Mouse (Mus musculus): Measurements from ENCODE around the gene Hspd1. TPM values are rescaled to one million over a fixed set of nuclear protein-coding genes. Genes with fewer than 3 reads are reported as not detected.
"Not testable (repeated sequence)": the region's sequence is repeated elsewhere in the genome, so short reads cannot be mapped to it uniquely, and the experiment has no call there.

Gene Hspd1
- total RNA-seq (2022) = 100 to 1,000 TPM; 158 to 189 (median 168) TPM

DNA sequence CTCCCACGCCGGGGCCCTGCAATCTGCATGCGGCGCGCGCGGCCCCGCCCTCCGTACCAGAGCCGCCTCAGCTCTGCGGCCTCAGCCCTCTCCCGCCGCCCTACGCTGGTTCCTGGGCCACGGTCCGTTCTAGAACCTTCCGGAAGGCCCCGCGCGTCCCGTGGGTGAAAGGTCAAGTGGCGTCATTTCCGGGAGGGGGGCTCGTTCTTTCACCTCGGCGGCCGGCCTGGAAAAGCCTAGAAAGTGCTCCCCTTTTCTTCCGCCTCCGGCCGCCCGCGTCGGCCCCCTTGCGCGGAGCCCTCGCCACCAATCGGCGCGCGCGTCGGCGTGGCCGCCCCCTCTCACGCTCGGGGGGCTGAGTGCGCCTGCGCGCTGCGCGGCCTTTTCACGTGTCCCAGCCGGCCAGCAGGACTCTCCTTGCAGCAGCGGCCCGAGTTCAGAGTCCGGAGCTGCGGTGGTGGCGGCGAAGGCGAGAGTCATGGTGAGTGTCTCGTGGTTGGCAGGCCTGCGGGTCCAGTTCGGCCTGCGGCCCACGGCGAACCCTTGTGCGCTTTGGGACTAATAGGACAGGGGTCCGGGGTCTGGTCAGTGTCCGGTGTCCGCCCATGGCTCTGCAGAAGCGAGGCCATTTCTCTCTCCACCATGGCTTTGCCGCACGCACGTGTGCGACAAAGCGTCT is at the start of gene Hspd1, which contains the start of gene Hspe1:
Hspd1 (minus strand) TSS at position 312 of the 679 bp plus-strand sequence.
Hspe1 (plus strand) TSS at position 201 of the 679 bp plus-strand sequence.
- DNase-seq (ENCODE audit: low spot score in 2 of 2) = peak; percentile 97 to 98

DNA sequence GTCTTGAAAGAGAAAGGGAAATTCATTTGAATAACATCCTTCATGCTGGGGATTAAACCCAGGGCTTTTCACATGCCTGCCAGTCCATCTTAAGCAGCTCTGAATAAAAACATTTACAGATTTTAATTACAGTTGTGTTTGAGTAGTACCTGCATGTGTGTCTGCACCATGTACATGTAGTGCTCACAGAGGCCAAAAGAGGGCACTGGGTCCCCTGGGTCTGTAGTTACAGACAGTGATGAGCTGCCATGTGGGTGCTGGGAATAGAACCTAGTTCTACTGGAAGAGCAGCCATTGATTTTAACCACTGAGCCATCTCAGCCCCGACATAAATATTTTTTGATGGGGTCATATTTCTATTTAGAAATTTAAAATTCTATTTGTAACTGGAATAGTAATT is 47.8 kb upstream of the Hspd1 start:
- no peak for DNase-seq (ENCODE audit: low spot score in 2 of 2)

DNA sequence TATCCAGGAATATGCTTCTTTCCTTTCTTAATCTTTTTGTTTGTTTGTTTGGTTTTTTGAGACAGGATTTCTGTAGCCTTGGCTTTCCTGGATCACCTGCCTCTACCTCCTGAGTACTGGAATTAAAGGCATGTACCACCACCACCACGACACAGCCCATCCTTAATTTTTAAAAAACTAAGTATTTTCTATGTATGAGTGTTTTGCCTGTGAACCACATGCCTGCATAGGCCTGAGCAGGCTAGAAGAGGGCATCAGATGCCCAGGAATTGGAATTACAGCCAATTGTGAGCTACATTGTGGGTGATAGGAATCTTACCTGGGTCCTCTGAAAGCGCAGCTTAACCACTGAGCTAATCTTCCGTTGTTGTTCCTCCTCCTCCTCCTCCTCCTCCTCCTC is 46.3 kb upstream of the Hspd1 start:
- DNase-seq (ENCODE audit: low spot score in 2 of 2) = no peak

DNA sequence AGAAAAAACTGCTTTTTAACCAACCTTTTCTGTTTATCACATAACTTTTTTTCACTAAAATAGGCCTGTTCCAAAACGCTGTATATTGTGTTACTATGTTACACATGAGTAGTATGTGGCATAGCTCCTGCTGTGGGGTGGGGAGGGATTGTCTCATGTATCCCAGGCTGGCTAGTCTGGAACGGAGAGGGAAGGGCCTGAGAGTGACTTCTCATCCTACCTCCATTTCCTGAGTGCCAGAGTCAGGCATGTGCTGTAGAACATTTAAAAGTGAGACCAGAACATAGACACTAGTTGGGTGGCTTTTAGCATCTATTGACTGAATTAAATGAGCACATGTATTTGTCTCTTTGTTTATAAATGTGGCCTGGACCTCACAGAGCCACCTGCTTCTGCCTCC is 45.1 kb upstream of the Hspd1 start:
- no peak for DNase-seq (ENCODE audit: low spot score in 2 of 2)

DNA sequence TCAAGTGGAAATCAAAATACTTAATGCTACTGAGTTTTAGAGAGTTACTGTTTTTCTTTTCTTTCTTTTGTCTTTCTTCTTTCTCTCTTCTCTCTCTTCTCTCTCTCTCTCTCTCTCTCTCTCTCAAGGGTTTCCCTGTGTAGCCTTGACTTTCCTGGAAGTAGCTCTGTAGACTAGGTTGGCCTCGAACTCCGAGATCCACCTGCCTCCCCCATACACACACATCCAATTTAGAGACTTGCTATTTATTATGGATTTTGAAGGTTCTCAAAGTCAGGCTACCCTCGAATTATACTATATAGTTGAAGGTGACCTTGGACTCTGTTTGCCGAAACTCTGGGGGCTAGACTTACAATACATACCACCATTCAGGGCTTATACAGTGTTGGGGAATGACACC is 44.3 kb upstream of the Hspd1 start:
- no peak for DNase-seq (ENCODE audit: low spot score in 2 of 2)

DNA sequence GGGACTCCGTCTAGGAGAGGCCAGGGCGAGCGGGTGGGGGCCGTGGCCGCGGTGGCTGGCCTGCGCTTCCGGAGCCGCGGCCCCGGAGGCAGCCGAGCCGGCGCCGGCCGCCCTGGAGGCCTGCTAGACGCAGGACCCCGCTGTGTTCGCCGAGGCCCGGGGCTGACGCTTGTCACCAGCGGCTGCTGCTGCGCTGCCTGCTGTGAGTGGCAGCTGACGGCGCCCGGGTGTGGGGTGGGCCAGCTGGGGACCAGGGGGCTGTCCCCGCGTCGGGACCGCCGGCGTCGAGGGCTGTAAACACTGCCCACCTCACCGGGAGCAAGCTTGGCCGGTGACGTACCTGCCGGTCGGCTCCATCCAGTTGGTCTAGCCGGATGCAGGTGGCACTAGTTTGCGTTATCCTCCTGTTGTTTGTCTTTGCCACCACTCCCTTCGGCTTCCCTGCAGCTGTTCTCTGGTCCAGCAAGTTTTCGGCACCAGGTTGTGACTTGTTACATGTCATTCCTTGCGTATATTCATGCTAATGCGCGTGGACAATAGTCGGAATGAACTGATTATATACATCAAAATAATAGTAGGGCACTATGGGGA is 43.5 kb upstream of the Hspd1 start:
- no peak for DNase-seq (ENCODE audit: low spot score in 2 of 2)

DNA sequence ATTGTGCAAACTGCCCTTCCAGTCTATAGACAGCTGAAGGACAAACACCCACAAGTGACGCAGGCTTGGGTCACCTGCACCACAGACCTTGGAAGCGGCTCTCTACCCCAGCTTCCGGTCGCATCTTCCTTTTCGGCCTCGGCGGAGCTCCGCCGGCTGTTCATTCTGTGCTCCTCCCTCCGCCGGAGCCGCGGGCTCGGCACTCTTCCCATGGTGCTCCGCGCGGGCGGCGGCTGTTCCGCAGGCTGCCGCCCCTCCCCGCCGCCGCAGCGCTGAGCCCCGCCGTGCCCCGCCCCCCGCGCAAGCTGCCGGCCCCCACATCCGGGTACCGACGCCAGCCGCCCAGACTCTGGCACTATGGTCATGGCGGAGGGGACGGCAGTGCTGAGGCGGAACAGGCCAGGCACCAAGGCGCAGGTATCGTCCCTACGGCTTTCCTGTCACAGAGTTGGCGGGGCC is 42.9 kb upstream of the Hspd1 start, which contains the start of gene Mob4:
Mob4 (plus strand) TSS at position 289 of the 459 bp plus-strand sequence.
- peak; percentile 84 to 86 for DNase-seq (ENCODE audit: low spot score in 2 of 2)

DNA sequence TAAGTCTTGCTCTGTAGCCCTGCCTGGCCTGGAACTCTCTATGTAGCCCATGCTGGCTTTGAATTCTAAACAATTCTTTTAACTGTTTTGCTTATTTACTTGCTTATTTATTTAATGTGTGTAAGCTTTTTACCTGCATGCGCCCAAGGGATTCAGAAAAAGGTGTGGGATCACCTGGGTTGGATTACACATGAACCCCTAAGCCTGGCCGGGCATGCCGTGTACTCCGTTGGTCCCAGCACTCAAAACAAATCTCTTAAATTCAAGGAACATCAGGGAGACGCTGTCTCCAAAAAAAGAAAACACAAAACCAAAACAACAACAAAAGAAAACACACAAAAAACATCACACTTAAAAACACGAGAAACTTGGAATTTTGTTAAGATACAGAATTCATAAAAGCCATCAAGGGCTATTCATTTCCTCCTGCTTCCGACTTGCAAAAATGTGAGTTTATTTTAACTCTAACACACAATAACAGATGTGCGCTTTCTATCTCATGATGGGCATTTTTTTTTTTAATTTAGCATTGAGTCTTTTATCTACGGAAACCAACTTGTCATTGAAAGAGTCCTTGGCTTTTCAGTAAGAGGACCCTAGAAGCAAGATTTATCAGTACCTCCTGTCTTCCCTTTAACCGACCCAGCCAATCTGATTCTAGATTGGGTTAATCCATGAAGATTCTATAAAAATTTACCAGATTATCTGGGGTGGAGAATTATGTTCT is 42.3 kb upstream of the Hspd1 start:
- no peak for DNase-seq (ENCODE audit: low spot score in 2 of 2)

DNA sequence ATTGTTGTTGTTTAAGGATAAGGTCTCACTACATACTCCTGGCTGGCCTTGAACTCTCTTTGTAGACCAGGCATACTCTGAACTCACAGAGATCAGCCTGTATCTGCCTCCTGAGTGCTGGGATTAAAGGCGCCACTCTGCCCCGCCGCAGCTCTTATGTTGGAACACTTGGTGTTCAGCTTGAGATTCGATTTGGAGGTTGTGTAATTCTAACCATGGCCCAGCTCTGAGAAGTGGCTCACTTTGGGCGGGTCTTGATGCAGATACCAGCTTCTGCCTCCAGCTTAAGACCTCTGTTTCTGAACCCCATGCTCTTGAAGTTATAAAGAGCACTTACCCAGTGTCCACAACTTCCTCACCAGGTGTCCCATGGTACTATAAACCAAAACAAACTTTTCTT is 41.7 kb upstream of the Hspd1 start:
- no peak for DNase-seq (ENCODE audit: low spot score in 2 of 2)

DNA sequence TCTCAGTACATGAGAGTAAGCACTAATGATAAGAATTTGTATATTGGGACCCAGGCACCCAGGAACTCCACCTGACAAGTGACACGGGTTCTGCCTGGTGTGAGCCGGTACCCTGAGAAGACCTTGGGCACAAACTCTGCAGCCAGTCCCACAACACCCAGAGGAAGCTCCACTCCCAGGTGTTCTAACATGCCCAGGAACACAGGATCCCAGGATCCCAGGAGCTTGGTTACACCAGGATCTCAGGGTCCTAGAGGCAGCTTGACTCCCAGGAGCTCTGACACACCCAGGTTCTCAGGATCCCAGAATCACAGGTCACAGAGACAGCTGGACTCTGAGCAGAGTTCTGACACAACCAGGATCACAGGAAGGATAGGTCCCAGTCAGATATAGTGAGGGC is 36.1 kb upstream of the Hspd1 start:
- not testable (repeated sequence) for DNase-seq (ENCODE audit: low spot score in 2 of 2)

DNA sequence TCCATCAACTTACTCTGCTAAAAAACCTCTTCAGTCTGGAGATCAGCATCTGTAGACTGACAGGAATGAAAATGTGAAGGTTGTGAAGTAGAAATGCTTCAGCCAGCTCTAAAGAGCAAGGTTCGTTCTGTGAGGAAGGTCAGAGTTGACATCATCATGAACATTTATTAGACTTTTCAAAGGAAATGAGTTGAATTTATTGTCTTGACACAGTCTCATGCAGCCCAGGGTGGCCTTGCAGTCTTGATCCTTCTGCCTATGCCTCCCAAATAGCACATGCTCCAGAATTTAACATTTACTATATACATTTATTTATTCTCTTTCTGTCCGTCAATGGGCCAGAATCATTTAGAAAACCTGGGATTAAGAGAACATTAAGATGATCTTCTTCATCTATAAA is 35.5 kb upstream of the Hspd1 start:
- DNase-seq (ENCODE audit: low spot score in 2 of 2) = no peak

DNA sequence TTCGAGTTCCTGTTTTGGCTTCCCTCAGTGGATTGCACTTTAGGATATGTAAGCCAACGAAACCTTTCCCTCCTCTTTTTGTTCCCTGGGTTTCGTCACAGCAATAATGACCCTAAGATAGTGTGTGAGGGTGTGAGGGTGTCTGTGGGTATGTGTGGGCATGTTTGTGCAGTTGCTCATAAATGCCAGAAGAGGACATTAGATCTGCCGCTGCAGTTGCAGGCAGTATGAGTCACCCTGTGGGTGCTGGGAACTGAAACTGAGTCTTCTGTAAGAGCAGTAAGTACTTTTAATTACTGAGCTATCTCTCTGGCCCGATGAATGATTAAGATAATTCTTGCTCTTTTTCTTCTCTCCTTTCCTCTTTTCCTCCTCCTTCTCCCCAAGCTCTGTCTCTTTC is 35.0 kb upstream of the Hspd1 start:
- DNase-seq (ENCODE audit: low spot score in 2 of 2) = no peak

DNA sequence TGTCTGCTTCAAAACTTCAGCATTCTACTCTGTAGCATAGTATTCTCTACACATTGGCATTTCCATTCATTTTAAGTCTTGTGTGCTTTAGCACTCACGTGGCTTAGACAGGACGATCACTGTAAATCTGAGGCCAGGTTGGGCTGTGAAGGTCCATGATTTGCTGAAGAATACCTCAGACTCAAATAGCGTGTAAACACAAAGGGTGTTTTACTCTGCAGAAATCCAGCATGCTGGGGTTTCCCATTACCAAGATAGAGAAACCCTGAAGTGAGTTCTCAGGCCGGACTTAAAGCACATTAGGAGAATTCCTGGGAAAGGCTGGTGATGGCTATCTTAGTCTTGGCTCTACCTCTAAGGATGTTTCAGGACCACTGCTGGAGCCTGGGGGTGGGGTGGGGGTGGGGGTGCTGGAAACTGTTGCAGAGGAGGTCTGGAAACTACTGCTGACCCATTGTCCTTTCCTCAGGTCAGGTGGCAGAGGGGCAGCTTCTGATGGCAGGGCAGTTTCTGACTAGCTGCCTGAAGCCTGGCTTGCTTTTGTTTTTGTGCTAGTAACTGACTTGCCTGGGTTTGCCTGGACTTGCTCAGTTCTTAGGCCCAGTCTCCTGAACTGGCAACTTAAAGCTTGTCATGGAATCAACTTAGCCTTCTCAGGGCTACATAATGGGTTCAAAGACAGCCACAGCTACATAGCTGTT is 21.2 kb upstream of the Hspd1 start:
- DNase-seq (ENCODE audit: low spot score in 2 of 2) = no peak

DNA sequence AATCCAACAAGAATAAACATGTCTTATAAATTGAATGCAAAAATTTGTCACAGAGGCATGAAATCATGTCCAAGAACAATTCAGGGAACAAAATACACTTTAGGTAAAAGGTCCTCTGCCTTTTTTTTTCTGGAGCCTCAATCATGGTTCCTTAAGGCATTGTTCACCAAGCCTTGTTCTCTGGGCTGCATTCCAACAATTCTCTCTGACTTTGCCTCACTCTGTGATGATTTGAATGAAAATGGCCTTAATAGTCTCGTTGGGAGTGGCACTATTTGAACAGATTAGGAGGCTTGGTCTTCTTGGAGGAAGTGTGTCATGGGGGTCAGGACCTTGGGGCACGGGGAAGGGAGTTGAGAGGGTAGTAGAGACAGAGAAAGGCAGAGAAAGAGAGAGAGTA is 20.4 kb upstream of the Hspd1 start:
- no peak for DNase-seq (ENCODE audit: low spot score in 2 of 2)

DNA sequence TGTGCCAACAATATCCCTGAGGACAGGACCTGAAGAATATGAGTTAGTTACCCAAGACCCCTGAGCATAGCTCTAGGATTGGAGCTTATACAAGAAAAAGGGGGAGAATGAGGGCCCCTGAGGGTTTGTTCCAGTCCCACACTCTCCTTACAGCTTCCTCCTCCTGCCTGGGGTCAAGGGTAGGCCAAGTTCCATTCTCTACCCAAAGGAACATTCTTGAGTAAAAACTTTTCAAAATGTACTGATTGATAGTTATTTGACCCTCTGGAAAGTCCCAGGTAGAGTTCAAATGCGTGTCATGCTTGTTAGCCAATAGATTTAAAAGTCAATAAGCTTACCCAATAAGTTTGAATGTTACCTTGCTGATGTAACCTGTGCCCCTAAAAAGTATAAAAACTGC is 19.6 kb upstream of the Hspd1 start:
- DNase-seq (ENCODE audit: low spot score in 2 of 2) = no peak

DNA sequence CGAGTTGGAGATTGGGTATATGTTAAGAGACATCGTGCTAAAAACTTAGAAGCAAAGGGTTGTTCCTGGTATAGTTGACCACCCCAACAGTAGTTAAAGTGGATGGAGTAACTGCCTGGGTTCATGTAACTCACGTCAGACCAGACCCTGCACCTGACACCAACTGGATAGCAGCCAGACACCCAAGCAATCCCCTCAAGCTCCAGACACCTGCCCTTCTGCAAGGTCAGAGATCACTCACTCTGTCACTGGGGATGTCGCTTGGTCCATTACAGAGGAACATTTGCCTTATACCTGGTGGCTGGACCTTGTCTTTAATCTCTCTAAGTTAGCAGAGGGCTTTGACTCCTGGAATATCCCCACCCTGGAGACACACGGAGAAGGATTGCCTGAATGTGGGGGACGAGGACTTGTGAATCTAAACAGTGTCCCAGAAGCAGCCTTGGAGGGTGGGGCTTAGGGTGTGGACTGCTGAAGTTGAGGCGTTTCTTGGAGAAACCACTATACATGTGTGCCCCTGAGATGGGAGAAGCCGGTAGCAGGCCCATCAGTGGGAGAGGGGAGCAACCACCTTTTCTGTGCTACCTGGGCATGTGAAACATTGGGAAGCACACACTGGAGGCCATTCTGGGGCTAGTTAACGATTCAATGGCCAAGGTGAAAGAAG is 19.0 kb upstream of the Hspd1 start:
- DNase-seq (ENCODE audit: low spot score in 2 of 2) = no peak

DNA sequence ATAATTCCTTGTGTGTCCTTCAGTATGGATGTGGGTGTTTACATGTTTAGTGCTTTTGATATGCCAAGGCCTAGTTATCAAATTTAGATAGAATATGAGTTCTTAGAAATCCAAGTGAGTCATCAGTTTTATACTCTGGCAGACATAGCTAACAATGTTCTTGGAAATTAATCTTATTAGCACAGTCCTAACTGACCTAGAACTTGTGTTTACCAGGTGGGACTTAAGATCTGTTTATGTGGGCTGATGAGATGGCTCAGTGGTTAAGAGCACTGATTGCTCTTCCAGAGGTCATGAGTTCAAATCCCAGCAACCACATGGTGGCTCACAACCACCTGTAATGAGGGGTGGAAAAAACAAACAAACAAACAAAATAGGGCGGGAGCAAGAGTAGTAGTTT is 4.4 kb upstream of the Hspd1 start:
- no peak for DNase-seq (ENCODE audit: low spot score in 2 of 2)

DNA sequence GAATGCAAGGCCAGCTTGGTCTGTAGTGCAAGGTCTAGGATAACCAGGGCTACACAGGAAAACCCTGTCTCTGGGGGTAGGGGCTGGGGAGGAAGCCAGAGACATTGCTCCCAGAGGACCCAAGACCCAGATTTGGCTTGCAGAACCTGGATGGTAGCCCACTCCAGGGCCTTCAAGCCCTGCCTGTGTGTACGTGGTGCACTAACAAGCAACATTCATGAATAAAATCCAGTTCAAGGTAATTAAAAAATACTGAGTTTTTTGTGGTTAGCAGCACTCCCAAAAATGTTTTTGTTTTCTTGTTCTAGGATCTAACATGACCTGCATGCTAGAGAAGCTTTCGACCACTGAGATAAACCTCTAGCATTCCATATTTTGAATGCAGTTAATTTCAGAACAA is 4.0 kb upstream of the Hspd1 start:
- DNase-seq (ENCODE audit: low spot score in 2 of 2) = no peak

DNA sequence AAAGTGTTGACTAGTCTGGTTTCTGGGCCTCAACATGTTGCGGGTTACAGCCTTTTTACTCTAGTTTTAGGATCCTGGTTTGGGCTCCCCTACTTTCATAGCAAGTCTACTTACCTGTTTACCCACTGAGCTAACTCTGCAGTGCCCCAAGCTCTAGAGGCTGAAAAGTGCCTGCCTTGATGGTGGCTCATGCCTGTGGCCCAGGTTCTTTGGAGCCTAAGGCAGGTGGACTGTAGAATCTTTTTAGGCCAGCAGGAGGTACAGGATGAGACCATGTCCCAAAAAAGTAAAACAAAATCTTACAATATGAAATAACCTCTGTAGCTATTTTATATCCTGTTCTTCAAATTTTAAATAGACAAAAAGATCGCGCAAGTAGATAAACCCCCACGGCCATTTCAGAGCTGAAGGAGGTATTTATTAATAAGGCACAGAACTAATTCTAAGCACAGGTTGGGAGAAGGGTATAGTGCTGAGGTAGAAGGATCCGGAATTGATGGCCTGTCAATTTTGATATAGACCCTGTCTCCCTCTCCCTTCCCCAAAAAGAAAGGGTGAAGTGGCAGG is 1.5 kb upstream of the Hspd1 start:
- no peak for DNase-seq (ENCODE audit: low spot score in 2 of 2)

DNA sequence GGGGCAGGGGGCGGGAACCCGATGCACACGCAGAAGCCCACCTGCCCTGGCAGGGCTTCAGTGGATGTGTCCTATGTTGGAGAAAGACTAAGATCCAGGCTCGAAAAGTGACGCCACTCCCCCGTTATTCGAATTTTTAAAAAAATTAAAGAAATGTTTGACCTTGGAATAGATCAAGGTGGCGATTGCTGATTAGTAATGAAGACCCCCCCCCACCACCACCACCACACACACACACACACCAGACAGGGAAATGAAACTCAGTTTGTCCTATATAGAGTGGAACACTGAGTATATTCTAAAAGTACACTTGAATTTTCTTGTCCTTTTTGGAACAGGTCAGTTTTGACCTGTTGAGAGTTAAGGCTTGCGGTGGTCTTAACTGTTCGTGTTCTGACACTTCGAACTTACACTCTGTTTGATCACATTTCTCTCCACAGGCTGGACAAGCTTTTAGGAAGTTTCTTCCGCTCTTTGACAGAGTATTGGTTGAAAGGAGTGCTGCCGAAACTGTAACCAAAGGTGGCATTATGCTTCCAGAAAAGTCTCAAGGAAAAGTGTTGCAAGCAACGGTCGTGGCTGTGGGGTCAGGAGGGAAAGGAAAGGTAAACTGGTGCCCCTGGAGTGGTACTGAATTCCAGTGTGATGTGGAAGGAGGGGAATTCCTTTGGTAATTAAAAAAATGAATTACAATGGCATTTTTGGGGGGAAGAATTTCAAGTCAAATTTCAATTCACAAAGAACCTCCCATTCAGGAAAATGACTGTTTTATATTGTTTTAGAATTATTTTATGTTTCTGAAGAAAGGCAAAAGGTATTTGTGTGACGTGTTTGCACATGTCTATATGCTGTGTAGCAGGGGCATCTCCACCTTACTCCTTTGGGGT is 811 bp upstream of the Hspd1 start:
- DNase-seq (ENCODE audit: low spot score in 2 of 2) = no peak
